Mouse (Mus musculus): Measurements from ENCODE around the gene 1110012L19Rik. TPM values are rescaled to one million over a fixed set of nuclear protein-coding genes. Genes with fewer than 3 reads are reported as not detected.

The 1110012L19Rik gene
- polyA plus RNA-seq (2012), result 0.51 and 0.91 TPM in 2 replicates

GRCm38 (mm10) chrX:70385276-70385961 is at the start of gene 1110012L19Rik:
Gene 1110012L19Rik (plus strand): TSS chrX:70385877.

GRCm38 (mm10) chrX:70364661-70365613 is 20.7 kb upstream of the 1110012L19Rik start, which contains the start of gene Ids:
Gene Ids (minus strand): TSS chrX:70365084.

Other genes with a start within 250 kb of the 1110012L19Rik start
- 2.7 TPM in 2 replicates for gene Ids, start 20.8 kb upstream of the 1110012L19Rik start, polyA plus RNA-seq (2012)
- 5.6 and 8.7 TPM in 2 replicates for gene Tmem185a, start 91.3 kb downstream of the 1110012L19Rik start, polyA plus RNA-seq (2012)